Mouse (Mus musculus) neural tube, embryonic 10.5 days (tissue): Measurements from ENCODE around the gene Cd80.

Source experiments
- DNase-seq: peaks from one replicate; pipeline ENCODE4 v3.0.0-alpha.2; 2017; ENCODE audit warnings: low spot score; ENCODE audit errors: extremely low spot score

Gene Cd80

DNA sequence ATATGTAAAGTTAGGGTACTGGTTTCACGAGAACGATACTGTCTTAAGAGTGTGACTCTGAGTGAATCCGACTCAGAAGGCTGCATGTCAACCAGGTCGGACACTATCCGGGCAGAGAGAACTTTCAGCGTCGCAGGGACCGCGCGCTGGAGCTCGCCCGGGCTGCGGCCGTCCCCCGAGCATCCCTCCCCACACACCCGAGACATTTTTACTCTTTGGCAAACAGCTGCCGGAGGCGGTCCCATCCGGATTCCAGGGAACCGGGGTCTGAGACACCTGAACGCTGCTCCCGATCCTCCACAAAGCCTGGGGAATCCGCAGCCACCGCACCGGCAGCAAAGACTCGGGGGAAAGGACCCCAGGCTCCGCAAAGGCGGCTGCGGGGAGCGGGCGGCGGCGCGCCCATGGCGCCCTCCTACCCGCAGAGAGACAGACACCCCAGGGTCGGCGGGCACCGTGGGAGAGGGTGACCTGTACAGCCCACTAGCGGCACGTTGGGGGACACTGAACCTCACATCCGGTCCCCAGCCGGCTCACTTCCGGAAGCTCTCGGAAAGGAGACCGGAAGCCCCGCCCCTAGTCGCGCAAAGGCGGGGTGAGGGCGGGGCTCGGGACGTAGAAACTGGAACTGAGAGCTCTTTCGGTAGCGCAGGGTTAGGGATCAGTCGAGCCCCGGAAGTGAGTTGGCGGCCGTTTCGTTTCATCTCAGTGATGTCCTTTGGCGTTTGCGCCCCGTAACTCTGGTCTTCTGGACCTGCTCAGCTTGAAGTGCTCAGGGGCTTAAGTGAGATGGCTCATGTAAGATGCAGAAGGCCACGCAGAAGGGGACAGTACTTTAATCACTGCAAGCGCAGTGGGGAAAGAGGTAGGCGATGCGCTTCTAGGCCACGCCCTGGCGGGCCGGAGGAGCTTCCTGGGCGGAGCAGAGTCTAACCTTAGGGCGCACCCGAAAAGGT, 67.0 kb downstream of the Cd80 start, which contains the start of gene Timmdc1:
Timmdc1 (minus strand) TSS at position 535 of the 956 bp plus-strand sequence.
- DNase-seq, result peak; percentile 98

DNA sequence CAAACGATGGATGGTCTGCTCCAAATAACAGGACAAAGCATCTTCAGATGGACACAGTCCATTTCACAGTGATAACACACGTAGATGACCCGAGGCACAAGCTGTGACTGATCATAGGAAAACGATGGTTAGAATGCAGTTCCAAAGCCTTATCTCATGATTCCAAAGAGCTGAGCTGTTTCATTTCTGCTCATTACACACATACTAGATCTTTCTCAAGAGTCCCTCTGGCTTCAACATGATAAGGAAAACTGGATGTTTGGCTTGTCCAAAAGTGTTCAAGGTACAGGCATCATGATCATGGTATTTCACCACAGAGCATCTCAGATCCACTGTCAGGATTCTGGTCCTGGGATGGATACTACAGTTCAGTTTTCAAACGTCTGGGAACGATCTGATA, 70.9 kb downstream of the Cd80 start:
- no peak for DNase-seq

DNA sequence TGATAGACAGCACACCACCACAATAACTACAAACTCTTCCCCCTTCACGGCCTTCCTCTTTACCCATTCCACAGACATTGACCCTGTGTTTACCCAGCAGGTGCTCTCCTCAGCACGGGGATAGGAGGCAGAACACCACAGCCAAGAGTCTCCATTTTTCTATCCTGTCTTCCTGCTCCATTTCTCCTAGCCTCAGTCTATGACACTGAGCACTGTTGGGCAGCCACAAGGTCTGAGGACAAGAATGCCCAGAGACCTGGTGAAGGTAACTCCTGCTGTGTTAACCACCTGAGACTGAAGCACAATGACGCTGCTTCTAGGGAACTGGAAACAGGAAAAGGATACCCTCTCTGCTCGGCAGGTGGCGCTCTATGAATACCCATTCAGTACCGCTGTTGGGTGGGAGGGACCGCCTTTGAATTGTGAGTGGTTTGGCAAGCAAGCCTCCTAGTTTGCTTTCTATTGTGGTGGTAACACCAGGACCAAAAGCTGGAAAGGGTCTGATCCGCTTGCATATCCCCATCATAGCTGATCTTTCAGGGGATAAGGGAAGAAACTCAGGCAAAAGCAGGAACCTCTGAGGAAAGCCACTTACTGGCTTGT, 81.3 kb downstream of the Cd80 start:
- DNase-seq, result peak; percentile 49

DNA sequence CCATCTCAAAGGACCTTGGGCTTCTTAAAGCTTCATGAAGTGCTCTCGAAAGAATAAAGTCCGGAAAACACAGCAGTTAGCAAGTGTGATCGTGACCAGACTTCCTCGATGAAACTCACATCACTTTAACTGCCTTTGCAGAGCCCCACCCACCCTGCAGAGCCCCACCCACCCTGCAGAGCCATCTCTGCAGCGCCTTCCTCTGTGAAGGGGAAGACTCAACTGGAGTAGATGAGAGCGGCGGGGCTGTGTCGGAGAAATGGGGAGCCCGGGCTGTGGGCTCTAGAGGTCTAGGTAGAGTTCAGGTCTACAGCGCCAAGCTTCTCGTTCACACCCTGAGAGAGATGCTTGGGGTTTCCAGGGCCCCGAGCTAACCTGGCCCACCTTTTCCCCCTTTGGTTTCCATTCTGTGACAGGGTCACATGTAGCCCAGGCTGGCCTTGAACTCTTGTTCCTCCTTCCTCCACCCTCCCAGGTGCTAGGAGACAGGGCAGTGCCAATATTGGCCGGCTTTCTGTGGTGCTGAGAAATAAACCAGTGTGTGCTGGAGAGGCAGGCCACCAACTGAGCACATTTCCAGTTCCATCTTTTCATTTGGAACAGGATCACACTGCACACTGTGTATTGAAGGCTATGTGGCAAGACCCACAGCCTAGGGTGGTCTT, 83.5 kb downstream of the Cd80 start:
- DNase-seq, result no peak
